ENCODE assay signal across 7 mouse cellular contexts in genomic region chr11:44616788-44617712, GRCm38 (mm10). TPM values are rescaled to one million over a fixed set of nuclear protein-coding genes. Genes with fewer than 3 reads are reported as not detected.
DNase-seq lines count a peak whose midpoint lies in the region; ATAC-seq lines count a peak whose summit lies in the region.

Gene Ebf1 (plus strand): TSS chr11:44617317.

- H3K4me1 ChIP-seq in hindbrain, embryonic 10.5 days (replicated peaks), result peaks cover 68% of the 10 kb centered on the region

- H3K27me3 ChIP-seq in hindbrain, embryonic 10.5 days (ENCODE audit: insufficient read depth, poor library complexity, severe bottlenecking), result peaks cover 87% of the 10 kb centered on the region

- H3K27ac ChIP-seq in hindbrain, embryonic 10.5 days, result peak within 1 kb of the TSS; percentile 93

- H3K4me3 ChIP-seq in hindbrain, embryonic 10.5 days, result peak within 1 kb of the TSS; percentile 72

- H3K36me3 ChIP-seq in hindbrain, embryonic 10.5 days, result 0 out of 2 replicates have a peak, but pooled peaks cover 7% of the 10 kb centered on the region

- peak; percentile 98 for DNase-seq in adipocyte (ENCODE audit: low spot score)
- DNase-seq in cerebellum, adult 9-11 months, result peak; percentile 96
- peak; percentile 21 to 42 for DNase-seq in frontal cortex, adult 2 months (ENCODE audit: extremely low spot score in 1 of 2, low spot score in 1 of 2)
- peak; percentile 95 for DNase-seq in hindbrain, embryonic 10.5 days (ENCODE audit: low spot score)
- DNase-seq in left cerebral cortex, adult 9 months (ENCODE audit: low spot score in 2 of 2), result peak; percentile 27 to 32
- peak; percentile 32 for DNase-seq in right cerebral cortex, postnatal 25 days

- H3K9me3 ChIP-seq in hindbrain, embryonic 10.5 days, result no peaks in the 10 kb centered on the region

- peak; percentile 97 for ATAC-seq in megakaryocyte-erythroid progenitor cell, adult 5-6 weeks (replicated peaks; ENCODE audit: low FRiP score, low TSS enrichment, poor library complexity, severe bottlenecking)

- 0% methylated on average over 31 of the region's 31 CpGs for WGBS in hindbrain, embryonic 10.5 days

RNA-seq across cellular contexts. Expression of gene Ebf1, which starts in this region (rescaled TPM):
- polyA plus RNA-seq in frontal cortex, adult 2 months (2012; rRNA removed), result 3.3 and 4.4 TPM in 2 replicates
- 60.1 and 77.9 TPM in 2 replicates for polyA plus RNA-seq in hindbrain, embryonic 10.5 days (2016; fragmentation: Nextera tagmentation; extraction: Ambion mirVana)
- total RNA-seq in megakaryocyte-erythroid progenitor cell, adult 5-6 weeks (2014; fragmentation: Nextera tagmentation), result 4.0 and 26.9 TPM in 2 replicates
- total RNA-seq in megakaryocyte-erythroid progenitor cell, adult 5-6 weeks (2017), result 2.9 TPM in 1 of 2 replicates, not detected in the other

Comparison
In these comparisons a context has a peak if more than half of its experiments do, and no peak if none do; other contexts are left out.
1. Peak in every context shown above with its lines: DNase-seq, ATAC-seq, H3K4me3 ChIP-seq and H3K27ac ChIP-seq.
2. RNA of gene Ebf1 (polyA plus RNA-seq): 60.1 to 77.9 TPM in hindbrain, embryonic 10.5 days; 3.3 to 4.4 TPM in frontal cortex, adult 2 months; every median in the first group is over 10 times any median in the second.
3. DNase-seq: peak in every context shown above with its lines; median percentile 98 in adipocyte; 96 in cerebellum, adult 9-11 months; 95 in hindbrain, embryonic 10.5 days; 32 in right cerebral cortex, postnatal 25 days; 32 in frontal cortex, adult 2 months; 30 in left cerebral cortex, adult 9 months.